Mouse (Mus musculus): ENCODE measurements around the gene Abcc3.

- TF ChIP-seq CTCF (IDR thresholded peaks at IDR 0.05; ENCODE audit: low read depth) (no peak), EP300 (IDR thresholded peaks at IDR 0.05; ENCODE audit: low read depth) (no peak)
Measured at GRCm38 (mm10) chr11:94324618-94325017, 68.2 kb downstream of the Abcc3 start.
